Mouse (Mus musculus): ENCODE measurements around the gene Sgsm2.
A peak's percentile ranks its signal among the peaks of the same experiment; 100 is the strongest.

- no peak for TF ChIP-seq EP300 (IDR thresholded peaks at IDR 0.05; ENCODE audit: low read depth)
- peak; percentile 34 for TF ChIP-seq CTCF (IDR thresholded peaks at IDR 0.05; ENCODE audit: low read depth)
Observed at GRCm38 (mm10) chr11:74834359-74834638, 62.6 kb downstream of the Sgsm2 start.

Data from liver, embryonic 14.5 days (tissue).